Mouse (Mus musculus) large intestine, adult 2 months (tissue): ENCODE results near the gene Pafah2. TPM values are rescaled to one million over a fixed set of nuclear protein-coding genes. Genes with fewer than 3 reads are reported as not detected.

Experiments
- DNase-seq: peaks from one replicate; pipeline ENCODE4 v3.0.0-alpha.2; 2012; ENCODE audit warnings: low read depth, low spot score
- WGBS: fragments of 180-500 bp; shearing (Covaris S2); methylation state at CpG from one replicate; pipeline ENCODE4 v1.1.7; 2018; 5-methylcytosine and 5-hydroxymethylcytosine counted together
- polyA plus RNA-seq: library from polyadenylated mRNA; depleted of rRNA; stranded (reverse); fragments of >200 nt; gene quantifications from 2 replicates; pipeline ENCODE4 v1.2.3, GENCODE M21; 2012

Pafah2 gene
- polyA plus RNA-seq, 1 experiment = 32.1 TPM

- WGBS = 76% methylated on average over 5 of the region's 5 CpGs
- DNase-seq = no peak
Measured at GRCm38 (mm10) chr4:134409286-134409685, 13.2 kb downstream of the Pafah2 start.

- 81% methylated on average over 17 of the region's 17 CpGs for WGBS
- DNase-seq = no peak
Measured at GRCm38 (mm10) chr4:134416177-134416576, 20.1 kb downstream of the Pafah2 start.

- 82% methylated on average over 15 of the region's 15 CpGs for WGBS
- no peak for DNase-seq
Measured at GRCm38 (mm10) chr4:134416602-134417001, 20.5 kb downstream of the Pafah2 start.

GRCm38 (mm10) chr4:134417111-134417510 is 21.0 kb downstream of the Pafah2 start:
- WGBS = 76% methylated on average over 7 of the region's 7 CpGs
- DNase-seq = no peak

GRCm38 (mm10) chr4:134421971-134422370 is 25.9 kb downstream of the Pafah2 start:
- WGBS = 87% methylated on average over 11 of the region's 11 CpGs
- DNase-seq = no peak

GRCm38 (mm10) chr4:134423949-134424348 is 27.8 kb downstream of the Pafah2 start:
- 90% methylated on average over 7 of the region's 7 CpGs for WGBS
- no peak for DNase-seq

- WGBS = 80% methylated on average over 7 of the region's 7 CpGs
Measured at GRCm38 (mm10) chr4:134425088-134425487, 29.0 kb downstream of the Pafah2 start.

GRCm38 (mm10) chr4:134430381-134431004 is 34.4 kb downstream of the Pafah2 start:
- 38% methylated on average over 23 of the region's 23 CpGs for WGBS
- DNase-seq = no peak

More at GRCm38 (mm10) chr4:134425088-134425487, 29.0 kb downstream of the Pafah2 start:
- no peak for DNase-seq

GRCm38 (mm10) chr4:134432686-134433360 is 36.7 kb downstream of the Pafah2 start:
- 80% methylated on average over 15 of the region's 15 CpGs for WGBS

GRCm38 (mm10) chr4:134436185-134436584 is 40.1 kb downstream of the Pafah2 start:
- 54% methylated on average over 7 of the region's 7 CpGs for WGBS
- DNase-seq = no peak

More at GRCm38 (mm10) chr4:134432686-134433360, 36.7 kb downstream of the Pafah2 start:
- no peak for DNase-seq

- 85% methylated on average over 10 of the region's 10 CpGs for WGBS
- DNase-seq = no peak
Measured at GRCm38 (mm10) chr4:134436659-134437058, 40.5 kb downstream of the Pafah2 start.

- 71% methylated on average over 3 of the region's 3 CpGs for WGBS
- DNase-seq = no peak
Measured at GRCm38 (mm10) chr4:134439119-134439518, 43.0 kb downstream of the Pafah2 start.

- no peak for DNase-seq
- WGBS = 90% methylated on average over 4 of the region's 4 CpGs
Measured at GRCm38 (mm10) chr4:134439919-134440318, 43.8 kb downstream of the Pafah2 start.

GRCm38 (mm10) chr4:134442216-134442615 is 46.1 kb downstream of the Pafah2 start:
- DNase-seq = no peak
- WGBS = 48% methylated on average over 4 of the region's 4 CpGs

GRCm38 (mm10) chr4:134443589-134443988 is 47.5 kb downstream of the Pafah2 start:
- no peak for DNase-seq
- WGBS = 55% methylated on average over 7 of the region's 7 CpGs

GRCm38 (mm10) chr4:134444949-134445348 is 48.8 kb downstream of the Pafah2 start:
- 63% methylated on average over 7 of the region's 7 CpGs for WGBS
- no peak for DNase-seq

GRCm38 (mm10) chr4:134445489-134445888 is 49.4 kb downstream of the Pafah2 start:
- DNase-seq = no peak
- WGBS = 75% methylated on average over 1 of the region's 1 CpGs

- 38% methylated on average over 21 of the region's 23 CpGs for WGBS
- no peak for DNase-seq
Measured at GRCm38 (mm10) chr4:134447966-134448365, 51.8 kb downstream of the Pafah2 start.

GRCm38 (mm10) chr4:134449595-134450391 is 53.7 kb downstream of the Pafah2 start:
- 52% methylated on average over 13 of the region's 13 CpGs for WGBS
- DNase-seq = no peak

- WGBS = 48% methylated on average over 20 of the region's 20 CpGs
- DNase-seq = no peak
Measured at GRCm38 (mm10) chr4:134450392-134451195, 54.5 kb downstream of the Pafah2 start.
